Mouse (Mus musculus): ENCODE measurements around the gene Klhdc2.

- TF ChIP-seq CTCF (IDR thresholded peaks at IDR 0.05; ENCODE audit: low read depth) (no peak), EP300 (IDR thresholded peaks at IDR 0.05; ENCODE audit: low read depth) (no peak)
Measured at GRCm38 (mm10) chr12:69288699-69289098, 7.8 kb upstream of the Klhdc2 start.
